Mouse (Mus musculus): ENCODE measurements around the gene Matk.

DNA sequence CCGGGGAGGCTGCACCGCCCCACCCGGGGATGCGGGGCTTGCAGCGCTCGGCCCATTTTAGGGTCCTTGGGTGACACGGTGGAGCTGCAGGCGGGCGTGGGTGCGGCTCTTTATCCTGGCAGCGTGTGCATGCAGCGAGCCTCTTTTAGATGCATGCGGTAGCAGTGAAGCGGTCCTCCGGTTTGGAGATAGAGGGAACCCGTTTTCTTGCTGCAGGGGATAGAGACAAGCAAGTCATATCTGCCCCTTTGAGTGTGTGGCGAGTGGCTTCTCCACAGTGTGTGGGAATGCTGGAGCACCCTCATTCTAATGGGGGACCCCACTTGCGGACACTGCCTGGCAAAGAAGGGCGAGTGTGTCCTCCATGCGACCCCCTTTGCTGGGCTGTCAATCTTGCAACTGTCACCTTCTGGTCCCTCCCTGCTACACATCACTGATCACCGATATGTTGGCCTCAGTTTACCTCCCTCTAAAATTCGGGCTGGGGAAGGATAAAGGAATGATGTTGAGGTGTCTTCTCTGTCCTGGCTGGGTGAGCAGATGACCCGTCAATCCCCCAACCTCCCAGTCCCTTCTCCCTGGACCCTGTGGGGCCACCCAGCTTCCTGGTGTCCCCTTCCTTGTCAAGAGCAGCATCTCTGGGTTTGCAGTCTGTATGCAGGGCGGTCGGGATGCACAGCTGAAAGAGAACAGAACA is 40.7 kb downstream of the Matk start:
- TF ChIP-seq CTCF (IDR thresholded peaks at IDR 0.05; ENCODE audit: insufficient read depth, low read length): no peak
- no peak for TF ChIP-seq POLR2A (IDR thresholded peaks at IDR 0.05; ENCODE audit: borderline replicate concordance, extremely low read depth, low read depth, low read length)

Data from lung, adult 2 months (tissue).